Mouse (Mus musculus) pancreas, adult 10 weeks (tissue): ENCODE measurements around the gene Prl7c1. TPM values are rescaled to one million over a fixed set of nuclear protein-coding genes. Genes with fewer than 3 reads are reported as not detected.

Experiments used
- polyA plus RNA-seq: library from polyadenylated mRNA; stranded (reverse); fragments of 350-450 nt; fragmentation: Illumina TruSeq; extraction: RNeasy Lipid Tissue Mini Kit (QIAGEN cat#74804); gene quantifications from one replicate; pipeline ENCODE4 v1.2.3, GENCODE M21; 2015; ENCODE audit warnings: low read depth, low replicate concordance; ENCODE audit not compliant: insufficient read depth

The Prl7c1 gene
- polyA plus RNA-seq: not detected

GRCm38 (mm10) chr13:27780704-27781103 lies at the start of gene Prl7c1:
Prl7c1 (minus strand) TSS chr13:27780804.

DNA sequence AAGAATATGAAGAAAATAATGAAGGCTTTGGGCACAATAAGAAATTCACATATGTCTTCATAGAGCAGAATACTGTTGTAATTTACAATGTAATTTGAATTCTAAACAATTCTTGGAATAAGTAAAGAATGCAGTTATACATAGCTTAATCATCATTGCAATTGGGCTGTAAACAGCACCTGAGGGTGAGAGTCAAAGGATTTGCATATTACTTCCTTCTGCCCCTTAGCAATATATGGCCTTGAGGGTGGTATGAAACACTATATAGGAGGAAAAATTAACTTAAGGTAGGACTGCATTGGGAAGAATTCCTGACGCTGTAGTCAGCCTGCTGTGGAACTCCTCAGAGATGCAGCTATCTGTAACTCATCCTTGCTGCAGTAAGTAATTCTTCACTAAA lies 20.8 kb upstream of the Prl7c1 start, which contains the start of gene Prl2a1:
Prl2a1 (plus strand) TSS at position 301 of the 400 bp plus-strand sequence.

Other genes with a start within 250 kb of the Prl7c1 start
- gene Prl8a9, start 216.2 kb downstream of the Prl7c1 start, polyA plus RNA-seq: not detected
- gene Prl8a1, start 198.6 kb downstream of the Prl7c1 start, polyA plus RNA-seq: not detected
- not detected for gene Prl7b1, start 170.2 kb downstream of the Prl7c1 start, polyA plus RNA-seq
- not detected for gene Prl7a1, start 138.3 kb downstream of the Prl7c1 start, polyA plus RNA-seq
- gene Prl7a2, start 112.8 kb downstream of the Prl7c1 start, polyA plus RNA-seq: not detected
- not detected for gene Prl7d1, start 64.1 kb downstream of the Prl7c1 start, polyA plus RNA-seq
- gene Prl2a1, start 20.9 kb upstream of the Prl7c1 start, polyA plus RNA-seq: not detected
- gene Prl2c1, start 68.5 kb upstream of the Prl7c1 start, polyA plus RNA-seq: not detected
- gene Prl4a1, start 235.4 kb upstream of the Prl7c1 start, polyA plus RNA-seq: not detected